Mouse (Mus musculus) intestine, embryonic 16.5 days (tissue): ENCODE measurements at regions not wholly inside any gene's neighbourhood (a gene's known extent, or its start where the extent isn't known, plus 50 kb on each side); places are given as distances from the start of the nearest gene placed in this dataset.

Experiments
- ATAC-seq: fragments of 200-750 bp; cut with Nextera tagmentation; 2 replicates; pipeline ENCODE4 v1.8.0; 2017; ENCODE audit warnings: moderate TSS enrichment, moderate library complexity
- H3K27ac ChIP-seq: fragments of 300-500 bp; sonication (generic); 2 replicates; pipeline ENCODE4 v1.5.1; 2014; ENCODE audit warnings: mild to moderate bottlenecking, low read length
- H3K27me3 ChIP-seq: fragments of 300-500 bp; sonication (generic); replicated peaks from 2 replicates; pipeline ENCODE4 v1.6.1; 2014; ENCODE audit warnings: low read length, control low read depth, mixed read lengths; ENCODE audit not compliant: control insufficient read depth, insufficient read depth
- H3K36me3 ChIP-seq: fragments of 300-500 bp; sonication (generic); 2 replicates; pipeline ENCODE4 v1.6.1; 2014; ENCODE audit warnings: low read length, control low read depth; ENCODE audit not compliant: control insufficient read depth, insufficient read depth
- H3K4me1 ChIP-seq: fragments of 300-500 bp; sonication (generic); 2 replicates; pipeline ENCODE4 v1.6.1; 2014; ENCODE audit warnings: low read length, control low read depth, mixed read lengths; ENCODE audit not compliant: control insufficient read depth, insufficient read depth
- H3K4me2 ChIP-seq: fragments of 300-500 bp; sonication (generic); 2 replicates; pipeline ENCODE4 v1.6.1; 2014; ENCODE audit warnings: low read depth, low read length, control low read depth
- H3K4me3 ChIP-seq: fragments of 300-500 bp; sonication (generic); 2 replicates; pipeline ENCODE4 v1.5.1; 2014; ENCODE audit warnings: mild to moderate bottlenecking, low read length
- H3K9ac ChIP-seq: fragments of 300-500 bp; sonication (generic); 2 replicates; pipeline ENCODE4 v1.6.1; 2014; ENCODE audit warnings: low read depth, low read length
- H3K9me3 ChIP-seq: fragments of 300-500 bp; sonication (generic); 2 replicates; pipeline ENCODE4 v1.6.1; 2016; ENCODE audit warnings: low read length, control low read depth; ENCODE audit not compliant: control insufficient read depth
- whole genome bisulfite sequencing: fragments of 180-500 bp; shearing (Covaris S2); extraction: QIAGEN DNeasy Blood & Tissue Kit; methylation state at CpG from one replicate; pipeline ENCODE4 v1.1.7; 2014; 5-methylcytosine and 5-hydroxymethylcytosine counted together

DNA sequence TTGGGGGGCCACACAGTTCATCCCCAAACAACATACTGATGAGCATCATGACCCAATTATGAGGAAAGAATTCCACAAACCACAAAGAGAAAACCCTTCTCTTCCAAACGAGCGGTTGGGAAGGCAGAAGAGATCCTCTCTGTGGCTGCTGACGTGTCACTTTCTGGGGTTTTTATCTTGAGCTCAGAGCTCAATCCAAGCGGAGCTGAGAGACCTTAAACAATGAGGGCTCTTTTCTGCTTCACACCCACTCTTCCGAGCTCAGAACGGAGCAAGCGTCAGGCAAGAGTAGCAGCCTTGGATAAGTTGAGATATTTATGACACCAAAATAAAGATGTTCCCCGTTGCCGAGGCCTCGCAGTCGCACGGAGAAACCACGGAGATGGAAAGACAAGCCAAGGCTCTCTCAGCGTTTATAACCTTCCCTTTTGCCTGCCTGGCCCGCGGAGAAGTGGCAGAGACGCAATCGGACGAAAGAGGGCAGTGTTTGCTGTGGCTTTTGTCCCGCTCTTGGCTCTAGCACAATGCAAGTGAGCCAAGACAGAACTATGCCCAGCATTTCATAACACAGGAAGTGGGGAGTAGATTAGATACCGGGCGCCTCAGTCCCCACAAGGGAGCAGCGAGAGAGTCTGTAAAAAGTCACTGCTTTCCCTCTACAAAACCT, 100.7 kb downstream of the Chic2 start:
- peak; percentile 96 for ATAC-seq
- WGBS, result 2% methylated on average over 23 of the region's 23 CpGs
- peak overlapping the region; percentile 32 for H3K4me3 ChIP-seq
- peak overlapping the region; percentile 57 for H3K4me2 ChIP-seq
- H3K36me3 ChIP-seq, result no peaks in the 10 kb centered on the region
- H3K27me3 ChIP-seq, result no peaks in the 10 kb centered on the region
- H3K9me3 ChIP-seq, result no peaks in the 10 kb centered on the region
- H3K27ac ChIP-seq, result peak overlapping the region; percentile 50
- H3K4me1 ChIP-seq, result peaks cover 5% of the 10 kb centered on the region; the same call in 1 of the 2 replicates
- H3K9ac ChIP-seq, result peak overlapping the region; percentile 31

GRCm38 (mm10) chr5:74941426-74941825, 103.1 kb downstream of the Chic2 start:
- Histone ChIP-seq H3K36me3 (no peaks in the 10 kb centered on the region), H3K4me3 (no peak overlapping the region), H3K27me3 (no peaks in the 10 kb centered on the region), H3K9me3 (no peaks in the 10 kb centered on the region), H3K27ac (no peak overlapping the region), H3K9ac (no peak overlapping the region), H3K4me2 (no peak overlapping the region), H3K4me1 (peaks cover 5% of the 10 kb centered on the region; the same call in 1 of the 2 replicates)
- 9% methylated on average over 13 of the region's 13 CpGs for WGBS
- no peak for ATAC-seq

DNA sequence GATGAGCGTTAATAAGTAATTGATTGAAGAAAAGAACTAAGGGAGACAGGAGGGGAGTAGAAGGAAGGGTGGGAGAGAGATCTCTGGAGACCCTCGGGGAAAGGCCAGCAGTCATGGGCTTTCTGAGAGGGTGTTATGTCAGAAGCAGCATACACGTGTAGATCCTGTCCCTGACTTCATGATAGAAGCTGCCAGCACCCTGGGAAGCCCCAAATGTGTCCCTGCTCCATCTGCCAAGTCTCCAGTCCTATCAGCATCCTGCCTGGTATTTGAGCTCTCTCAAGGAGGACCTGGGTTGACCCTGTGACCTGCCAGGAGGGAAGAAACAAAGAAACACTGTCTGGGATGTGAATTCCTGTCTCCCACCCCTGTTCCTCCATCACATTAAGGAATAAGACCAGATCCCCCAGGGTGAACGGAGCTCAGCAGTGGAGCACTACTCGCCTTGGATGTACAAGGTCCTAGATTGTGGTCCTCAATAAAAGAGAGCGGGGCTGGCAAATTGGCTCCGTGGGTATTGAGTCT, 107.1 kb downstream of the Chic2 start:
- Histone ChIP-seq H3K4me2 (no peak overlapping the region), H3K27ac (no peak overlapping the region), H3K4me1 (0 out of 2 replicates have a peak, but pooled peaks cover 2% of the 10 kb centered on the region), H3K9ac (no peak overlapping the region), H3K4me3 (no peak overlapping the region), H3K9me3 (no peaks in the 10 kb centered on the region), H3K36me3 (no peaks in the 10 kb centered on the region), H3K27me3 (no peaks in the 10 kb centered on the region)
- 60% methylated on average over 7 of the region's 7 CpGs for WGBS
- no peak for ATAC-seq

DNA sequence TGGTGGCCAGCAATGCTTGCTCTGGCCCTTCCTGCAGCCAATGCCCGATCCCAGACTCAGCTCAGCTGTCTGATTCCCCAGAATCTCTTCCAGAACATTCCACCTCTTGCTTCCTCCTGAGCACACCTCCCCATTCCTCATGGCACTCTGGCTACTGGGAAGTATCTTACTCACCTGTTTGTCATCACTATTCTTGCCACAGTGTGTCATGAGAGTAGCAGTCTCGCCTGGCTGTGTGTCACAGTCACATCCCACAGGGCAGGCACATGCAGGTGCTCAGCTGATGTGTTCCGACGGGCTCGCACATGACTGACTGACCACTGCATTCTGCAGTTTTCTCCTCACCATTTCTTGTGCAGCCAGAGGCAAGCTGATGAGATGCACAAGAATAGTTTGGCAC, 108.5 kb downstream of the Chic2 start:
- ATAC-seq, result no peak
- 77% methylated on average over 5 of the region's 5 CpGs for WGBS

DNA sequence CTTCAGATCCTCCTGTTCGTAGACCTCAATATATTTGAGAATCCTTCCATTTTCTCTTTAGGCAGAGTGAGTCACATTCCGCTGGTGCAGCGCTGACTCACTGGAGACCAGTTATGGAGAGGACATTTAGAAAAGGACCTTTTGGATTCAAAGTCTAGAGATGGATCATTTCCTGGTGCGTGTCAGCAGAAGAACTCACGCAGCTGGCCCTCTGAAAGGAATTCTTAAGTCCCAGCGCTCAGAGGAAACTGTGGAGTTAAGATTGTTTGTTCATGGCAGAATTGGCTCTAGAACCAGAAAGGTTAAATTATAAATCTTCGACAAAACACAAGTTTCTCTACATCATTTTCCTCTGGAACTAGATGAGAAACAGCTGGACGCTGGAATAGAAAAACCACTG, 108.9 kb downstream of the Chic2 start:
- 46% methylated on average over 8 of the region's 8 CpGs for whole genome bisulfite sequencing
- H3K9me3 ChIP-seq, result no peaks in the 10 kb centered on the region
- ATAC-seq, result no peak
- peak overlapping the region; percentile 41; the same call in 1 of the 2 replicates for H3K27ac ChIP-seq
- H3K36me3 ChIP-seq, result no peaks in the 10 kb centered on the region
- no peak overlapping the region for H3K4me3 ChIP-seq
- no peak overlapping the region for H3K4me2 ChIP-seq
- no peaks in the 10 kb centered on the region for H3K27me3 ChIP-seq
- no peak overlapping the region for H3K9ac ChIP-seq
- no peaks in the 10 kb centered on the region for H3K4me1 ChIP-seq

More for the DNA sequence above, 108.5 kb downstream of the Chic2 start:
- Histone ChIP-seq H3K36me3 (no peaks in the 10 kb centered on the region), H3K4me2 (no peak overlapping the region), H3K9ac (no peak overlapping the region), H3K4me1 (no peaks in the 10 kb centered on the region), H3K27me3 (no peaks in the 10 kb centered on the region), H3K9me3 (no peaks in the 10 kb centered on the region), H3K4me3 (no peak overlapping the region), H3K27ac (peak overlapping the region; percentile 41)

DNA sequence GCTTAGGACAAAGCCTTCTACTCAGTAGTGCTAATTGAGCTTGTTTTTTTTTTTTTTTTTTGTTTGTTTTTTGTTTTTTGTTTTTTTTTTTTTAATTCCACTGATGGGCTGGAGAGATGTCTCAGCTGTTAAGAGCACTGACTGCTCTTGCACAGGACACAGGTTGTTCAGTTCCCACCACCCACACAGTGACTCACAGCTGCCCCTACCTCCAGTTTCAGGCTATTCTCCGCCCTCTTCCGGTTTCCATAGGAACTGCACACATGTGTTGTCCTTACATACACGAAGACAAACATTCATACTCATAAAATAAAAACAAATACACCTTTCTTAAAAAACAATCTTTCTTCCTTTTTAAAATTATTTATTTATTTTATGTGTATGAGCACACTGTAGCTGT, 111.3 kb downstream of the Chic2 start:
- Histone ChIP-seq H3K27me3 (no peaks in the 10 kb centered on the region), H3K36me3 (no peaks in the 10 kb centered on the region), H3K9me3 (no peaks in the 10 kb centered on the region), H3K4me1 (no peaks in the 10 kb centered on the region), H3K4me2 (no peak overlapping the region), H3K4me3 (no peak overlapping the region), H3K27ac (no peak overlapping the region), H3K9ac (no peak overlapping the region)
- 92% methylated on average over 3 of the region's 3 CpGs for WGBS
- no peak for ATAC-seq

DNA sequence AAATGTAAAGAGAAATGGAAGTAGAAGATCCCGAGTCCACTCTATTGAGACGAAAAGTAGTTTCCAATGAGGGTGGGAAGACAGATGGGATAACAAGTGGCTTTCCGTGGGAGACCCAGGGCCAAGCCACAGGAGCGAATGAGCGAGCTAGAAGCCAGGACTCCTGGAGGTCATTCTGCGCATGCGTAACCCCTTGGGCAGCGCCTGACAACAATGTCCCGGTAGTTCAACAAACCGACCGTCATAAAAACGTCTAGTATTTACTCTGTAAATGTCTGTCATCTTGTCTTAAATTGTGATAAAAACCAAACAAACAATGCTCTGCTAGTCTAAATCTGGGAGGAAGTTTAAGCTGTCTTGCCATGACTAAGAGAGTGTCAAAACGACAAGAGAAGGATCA, 112.4 kb downstream of the Chic2 start:
- H3K4me2 ChIP-seq, result peak overlapping the region; percentile 38
- 40% methylated on average over 13 of the region's 13 CpGs for WGBS
- no peak overlapping the region for H3K9ac ChIP-seq
- H3K27ac ChIP-seq, result no peak overlapping the region
- no peak for ATAC-seq
- no peaks in the 10 kb centered on the region for H3K4me1 ChIP-seq
- H3K36me3 ChIP-seq, result no peaks in the 10 kb centered on the region
- H3K4me3 ChIP-seq, result no peak overlapping the region; the same call in 1 of the 2 replicates
- no peaks in the 10 kb centered on the region for H3K9me3 ChIP-seq
- H3K27me3 ChIP-seq, result no peaks in the 10 kb centered on the region

DNA sequence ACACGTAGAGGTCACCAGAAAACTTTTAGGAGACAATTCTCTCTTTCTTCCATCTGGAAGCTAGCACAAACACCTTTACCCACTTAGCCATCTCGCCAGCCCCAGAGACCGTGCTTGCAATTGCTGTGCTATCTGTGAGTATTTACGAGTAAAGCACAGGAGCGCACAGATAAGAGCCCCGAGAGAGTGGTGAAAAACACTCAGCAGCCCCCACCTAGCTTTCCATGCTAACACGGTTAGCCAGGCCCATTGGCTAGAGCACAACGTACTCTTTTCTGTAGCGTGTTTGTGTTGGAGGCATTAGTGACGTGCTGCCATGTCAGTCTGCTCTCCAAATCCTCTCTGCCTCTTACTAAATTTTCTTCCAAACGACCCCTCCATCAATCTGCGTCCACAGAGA, 112.8 kb downstream of the Chic2 start:
- no peak overlapping the region for H3K27ac ChIP-seq
- no peak for ATAC-seq

GRCm38 (mm10) chr5:74927543-74927942, 117.0 kb downstream of the Chic2 start:
- Histone ChIP-seq H3K27me3 (no peaks in the 10 kb centered on the region), H3K36me3 (no peaks in the 10 kb centered on the region), H3K9me3 (no peaks in the 10 kb centered on the region), H3K4me2 (no peak overlapping the region), H3K9ac (no peak overlapping the region), H3K4me1 (no peaks in the 10 kb centered on the region), H3K4me3 (no peak overlapping the region), H3K27ac (no peak overlapping the region)
- ATAC-seq, result no peak
- WGBS, result 82% methylated on average over 2 of the region's 2 CpGs

More for the DNA sequence above, 112.8 kb downstream of the Chic2 start:
- H3K4me3 ChIP-seq, result no peak overlapping the region; the same call in 1 of the 2 replicates
- WGBS, result 55% methylated on average over 12 of the region's 12 CpGs
- peak overlapping the region; percentile 38 for H3K4me2 ChIP-seq
- H3K9me3 ChIP-seq, result no peaks in the 10 kb centered on the region
- H3K36me3 ChIP-seq, result no peaks in the 10 kb centered on the region
- no peak overlapping the region for H3K9ac ChIP-seq
- H3K27me3 ChIP-seq, result no peaks in the 10 kb centered on the region
- no peaks in the 10 kb centered on the region for H3K4me1 ChIP-seq
